Mouse (Mus musculus): ENCODE results near the gene Ndufaf5. TPM values are rescaled to one million over a fixed set of nuclear protein-coding genes. Genes with fewer than 3 reads are reported as not detected.

The Ndufaf5 gene
- total RNA-seq (2023): 1 to 10 TPM; 3.4 to 4.4 TPM

DNA sequence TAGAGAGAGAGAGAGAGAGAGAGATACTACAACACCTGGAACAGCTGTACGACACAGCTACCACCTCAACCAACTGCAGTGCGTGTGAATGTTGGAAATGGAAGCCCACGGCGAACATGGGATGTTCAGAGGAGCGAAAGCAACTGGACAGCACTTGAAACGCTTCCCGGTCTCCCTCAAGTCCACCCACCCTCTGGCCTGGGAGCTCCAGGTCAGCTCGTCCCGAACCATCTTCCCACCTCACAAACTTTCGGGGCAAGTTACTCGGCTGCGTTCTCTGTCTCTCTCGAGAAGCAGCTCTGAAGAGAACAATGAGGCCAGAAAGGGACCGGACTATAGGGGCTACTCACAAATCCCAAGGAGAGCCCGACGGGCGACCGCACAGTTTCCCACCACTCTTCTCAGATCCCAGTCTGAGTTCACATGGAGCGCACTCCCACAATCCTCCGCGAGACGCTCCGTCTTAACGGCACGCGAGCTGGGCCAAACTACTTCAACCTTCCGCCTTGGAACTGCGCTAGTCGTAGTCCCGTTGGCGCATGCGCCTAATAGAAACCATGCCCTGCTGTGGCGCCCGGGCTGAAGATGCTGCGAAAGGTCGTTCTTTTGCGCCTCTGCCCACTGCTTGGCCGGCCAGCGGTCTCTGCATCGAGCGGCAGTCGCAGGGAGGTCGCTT lies at the start of gene Ndufaf5, which contains the start of gene Esf1:
Gene Ndufaf5, plus strand, starts transcription at position 523 of the 676 bp plus-strand sequence.
Gene Esf1, minus strand, starts transcription at position 438 of the 676 bp plus-strand sequence.

DNA sequence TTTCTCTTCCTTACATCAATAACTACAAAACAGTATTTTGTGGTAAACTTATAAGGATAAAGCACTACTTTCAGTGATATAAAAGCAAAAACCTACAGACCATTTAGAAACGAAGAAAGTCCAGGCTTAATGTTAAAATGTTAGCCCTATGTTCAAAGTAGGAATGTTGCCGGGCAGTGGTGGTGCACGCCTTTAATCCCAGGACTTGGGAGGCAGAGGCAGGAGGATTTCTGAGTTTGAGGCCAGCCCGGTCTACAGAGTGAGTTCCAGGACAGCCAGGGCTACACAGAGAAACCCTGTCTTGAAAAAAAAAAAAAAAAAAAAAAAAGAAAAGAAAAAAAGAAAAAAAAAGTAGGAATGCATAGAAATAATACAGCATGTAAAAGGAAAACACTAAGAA lies 18.7 kb upstream of the Ndufaf5 start, which contains the start of gene Gm17374:
Gene Gm17374, plus strand, starts transcription at position 301 of the 400 bp plus-strand sequence.

Other genes with a start within 250 kb of the Ndufaf5 start
- gene Tasp1, start 103.8 kb upstream of the Ndufaf5 start, total RNA-seq (2023): 1 to 10 TPM; 3.0 to 3.4 TPM
- not detected for gene Gm17374, start 18.6 kb upstream of the Ndufaf5 start, total RNA-seq (2023)
- gene Esf1, start 85 bp upstream of the Ndufaf5 start, total RNA-seq (2023): 10 to 100 TPM in 1 of 2 experiments, 1 to 10 TPM in 1; 6.8 to 11.6 TPM
- not detected for gene Sel1l2, start 219.1 kb downstream of the Ndufaf5 start, total RNA-seq (2023)
- under 1 TPM; 0.61 to 0.88 TPM for gene Macrod2, start 224.7 kb downstream of the Ndufaf5 start, total RNA-seq (2023)

Measured in neutrophil, adult 83 days (primary cell).